Mouse (Mus musculus) bone marrow, adult 2 months (tissue): Measurements from ENCODE around the gene Spg20.

Experiments
- CTCF ChIP-seq: fragments of 200-500 bp; IDR thresholded peaks from 2 replicates; pipeline ENCODE4 v1.5.1; 2011; ENCODE audit warnings: low read length, control low read depth; ENCODE audit not compliant: control insufficient read depth, insufficient read depth
- POLR2A ChIP-seq: fragments of 200-500 bp; IDR thresholded peaks from 2 replicates; pipeline ENCODE4 v1.6.1; 2011; ENCODE audit warnings: low read depth, mild to moderate bottlenecking, control low read depth, low read length, borderline replicate concordance; ENCODE audit not compliant: control insufficient read depth

- TF ChIP-seq CTCF, result no peak
- no peak for TF ChIP-seq POLR2A
Observed at GRCm38 (mm10) chr3:55157413-55157812, 45.5 kb downstream of the Spg20 start.
